Mouse (Mus musculus): ENCODE data around the gene Ccdc113.
"Not testable (repeated sequence)": the region's sequence is repeated elsewhere in the genome, so short reads cannot be mapped to it uniquely, and the experiment has no call there.

The Ccdc113 gene

GRCm38 (mm10) chr8:95596841-95597241, 63.0 kb downstream of the Ccdc113 start:
- no peak for ATAC-seq (ENCODE audit: insufficient number of reproducible peaks, low FRiP score, low TSS enrichment)

GRCm38 (mm10) chr8:95599861-95600260, 66.0 kb downstream of the Ccdc113 start:
- no peak for ATAC-seq (ENCODE audit: insufficient number of reproducible peaks, low FRiP score, low TSS enrichment)

GRCm38 (mm10) chr8:95601306-95601705, 67.4 kb downstream of the Ccdc113 start:
- ATAC-seq (ENCODE audit: insufficient number of reproducible peaks, low FRiP score, low TSS enrichment) = no peak

- ATAC-seq (ENCODE audit: insufficient number of reproducible peaks, low FRiP score, low TSS enrichment) = no peak
Observed at GRCm38 (mm10) chr8:95602168-95602567, 68.3 kb downstream of the Ccdc113 start.

- ATAC-seq (ENCODE audit: insufficient number of reproducible peaks, low FRiP score, low TSS enrichment) = not testable (repeated sequence)
Observed at GRCm38 (mm10) chr8:95606509-95606908, 72.6 kb downstream of the Ccdc113 start.

GRCm38 (mm10) chr8:95607210-95607609, 73.3 kb downstream of the Ccdc113 start:
- ATAC-seq (ENCODE audit: insufficient number of reproducible peaks, low FRiP score, low TSS enrichment) = no peak
